Mouse (Mus musculus) embryonic facial prominence, embryonic 13.5 days (tissue): ENCODE measurements around the gene Slc12a5. TPM values are rescaled to one million over a fixed set of nuclear protein-coding genes. Genes with fewer than 3 reads are reported as not detected.

Source experiments
- ATAC-seq: fragments of 200-750 bp; cut with Nextera tagmentation; 2 replicates; pipeline ENCODE4 v1.8.0; 2017; ENCODE audit warnings: low read depth; ENCODE audit not compliant: insufficient number of reproducible peaks, insufficient read depth, low FRiP score, low TSS enrichment
- H3K27ac ChIP-seq: fragments of 300-500 bp; sonication (generic); 2 replicates; pipeline ENCODE4 v1.5.1; 2015; ENCODE audit warnings: moderate library complexity, mild to moderate bottlenecking, inconsistent platforms
- H3K27me3 ChIP-seq: fragments of 300-500 bp; sonication (generic); 2 replicates; pipeline ENCODE4 v1.6.1; 2015; ENCODE audit warnings: mild to moderate bottlenecking, inconsistent platforms
- H3K36me3 ChIP-seq: fragments of 300-500 bp; sonication (generic); 2 replicates; pipeline ENCODE4 v1.6.1; 2015; ENCODE audit warnings: mild to moderate bottlenecking, inconsistent platforms
- H3K4me1 ChIP-seq: fragments of 300-500 bp; sonication (generic); 2 replicates; pipeline ENCODE4 v1.6.1; 2015; ENCODE audit warnings: inconsistent platforms
- H3K4me2 ChIP-seq: fragments of 300-500 bp; sonication (generic); 2 replicates; pipeline ENCODE4 v1.6.1; 2015; ENCODE audit warnings: moderate library complexity, mild to moderate bottlenecking, inconsistent platforms
- H3K4me3 ChIP-seq: fragments of 300-500 bp; sonication (generic); 2 replicates; pipeline ENCODE4 v1.5.1; 2015; ENCODE audit warnings: mild to moderate bottlenecking, inconsistent platforms
- H3K9ac ChIP-seq: fragments of 300-500 bp; sonication (generic); 2 replicates; pipeline ENCODE4 v1.6.1; 2015; ENCODE audit warnings: mild to moderate bottlenecking, inconsistent platforms
- H3K9me3 ChIP-seq: fragments of 300-500 bp; sonication (generic); 2 replicates; pipeline ENCODE4 v1.6.1; 2016; ENCODE audit warnings: inconsistent platforms
- WGBS: fragments of 180-500 bp; shearing (Covaris S2); methylation state at CpG from one replicate; pipeline ENCODE4 v1.1.7; 2015; ENCODE audit warnings: mixed read lengths; 5-methylcytosine and 5-hydroxymethylcytosine counted together
- polyA plus RNA-seq: library from polyadenylated mRNA; unstranded; fragments of >200 nt; fragmentation: Nextera tagmentation; extraction: Ambion mirVana; gene quantifications from 2 replicates; pipeline ENCODE4 v1.2.1, GENCODE M21; 2015

Gene Slc12a5
- polyA plus RNA-seq, 1 experiment from 2014 or later: 2.9 TPM

DNA sequence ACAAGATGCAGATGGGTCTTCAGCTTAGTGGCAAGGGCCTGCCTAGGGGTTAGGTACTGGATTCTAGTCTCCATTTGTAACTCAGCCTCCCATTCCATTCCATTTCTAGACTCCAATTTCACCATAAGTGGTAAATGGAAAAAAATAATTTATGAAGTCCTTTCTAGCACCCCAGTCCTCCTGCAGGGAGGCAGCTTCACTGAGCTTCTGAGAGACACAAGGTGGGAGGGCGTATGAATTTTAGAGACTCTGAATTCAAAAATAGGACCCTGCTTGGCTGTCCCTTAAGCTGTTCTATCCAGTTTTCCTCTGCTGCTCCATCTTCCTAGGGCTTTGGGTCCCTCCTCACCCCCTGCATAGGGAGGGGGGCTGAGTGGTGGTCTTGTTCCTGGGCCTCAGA is 4.4 kb downstream of the Slc12a5 start:
- no peak overlapping the region for H3K9ac ChIP-seq
- H3K27me3 ChIP-seq: peaks cover 65% of the 10 kb centered on the region
- no peak overlapping the region for H3K4me2 ChIP-seq
- peaks cover 27% of the 10 kb centered on the region for H3K4me1 ChIP-seq
- no peaks in the 10 kb centered on the region for H3K9me3 ChIP-seq
- H3K36me3 ChIP-seq: no peaks in the 10 kb centered on the region
- no peak overlapping the region for H3K27ac ChIP-seq
- WGBS: 91% methylated on average over 1 of the region's 1 CpGs
- ATAC-seq: no peak
- no peak overlapping the region for H3K4me3 ChIP-seq

DNA sequence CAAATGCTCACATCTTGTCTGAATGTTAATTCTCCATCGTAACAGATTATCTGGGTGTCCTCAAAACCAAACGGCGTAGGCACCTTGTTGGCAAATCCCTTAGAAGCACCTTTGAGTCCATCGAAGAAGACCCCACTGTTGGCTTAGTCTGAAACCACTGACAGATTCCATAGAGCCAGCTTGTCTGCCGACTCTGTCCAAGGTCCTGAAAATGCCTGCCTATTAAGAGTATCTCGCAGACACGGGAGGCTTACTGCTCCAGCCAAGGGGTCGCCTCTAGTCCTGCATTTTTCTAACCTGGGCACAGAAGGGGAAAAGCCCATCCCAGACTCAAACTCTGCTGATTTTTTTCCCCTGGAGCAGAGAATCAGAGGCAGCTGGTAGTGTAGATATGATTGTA is 5.8 kb downstream of the Slc12a5 start:
- no peak for ATAC-seq
- no peaks in the 10 kb centered on the region for H3K9me3 ChIP-seq
- peaks cover 28% of the 10 kb centered on the region for H3K4me1 ChIP-seq
- H3K36me3 ChIP-seq: no peaks in the 10 kb centered on the region
- H3K9ac ChIP-seq: no peak overlapping the region
- H3K4me2 ChIP-seq: no peak overlapping the region
- no peak overlapping the region for H3K4me3 ChIP-seq
- H3K27ac ChIP-seq: no peak overlapping the region
- 18% methylated on average over 8 of the region's 8 CpGs for WGBS
- peaks cover 73% of the 10 kb centered on the region for H3K27me3 ChIP-seq

- Histone ChIP-seq H3K27me3 (peaks cover 77% of the 10 kb centered on the region), H3K36me3 (no peaks in the 10 kb centered on the region), H3K4me1 (peaks cover 27% of the 10 kb centered on the region), H3K9ac (no peak overlapping the region), H3K4me2 (0 out of 2 replicates have a peak overlapping the region, but pooled peaks have one; percentile 70), H3K27ac (no peak overlapping the region), H3K9me3 (no peaks in the 10 kb centered on the region), H3K4me3 (no peak overlapping the region)
- ATAC-seq: no peak
- 6% methylated on average over 6 of the region's 6 CpGs for WGBS
Observed at GRCm38 (mm10) chr2:164967193-164967592, 6.6 kb downstream of the Slc12a5 start.

- peaks cover 27% of the 10 kb centered on the region for H3K4me1 ChIP-seq
Observed at GRCm38 (mm10) chr2:164967761-164968440, 7.3 kb downstream of the Slc12a5 start.

DNA sequence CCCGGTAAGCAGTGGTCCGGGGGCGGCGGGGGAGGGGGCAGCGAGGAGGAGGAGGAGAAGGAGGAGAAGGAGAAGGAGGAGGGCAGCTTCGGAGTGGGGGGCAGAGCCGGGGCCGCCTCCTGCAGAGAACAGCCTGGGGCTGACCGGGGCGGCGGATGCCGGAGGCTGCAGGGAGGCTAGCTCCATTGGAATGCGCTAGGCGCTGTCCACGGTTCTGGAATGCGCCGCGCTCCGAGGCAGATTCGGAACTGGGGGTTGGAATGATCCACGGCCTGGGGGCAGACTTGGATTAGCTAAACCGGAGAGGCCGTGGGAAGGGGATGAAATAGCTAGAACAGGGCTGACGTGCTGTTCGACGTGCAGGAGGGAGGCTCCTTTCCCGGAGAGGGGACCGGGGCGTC is 7.8 kb downstream of the Slc12a5 start:
- peaks cover 27% of the 10 kb centered on the region for H3K4me1 ChIP-seq
- H3K4me2 ChIP-seq: peak overlapping the region; percentile 70
- H3K27ac ChIP-seq: no peak overlapping the region
- under 1% methylated on average over 29 of the region's 29 CpGs for WGBS
- H3K9ac ChIP-seq: no peak overlapping the region
- H3K4me3 ChIP-seq: peak overlapping the region; percentile 38
- no peaks in the 10 kb centered on the region for H3K36me3 ChIP-seq
- peak; percentile 65 for ATAC-seq
- no peaks in the 10 kb centered on the region for H3K9me3 ChIP-seq
- H3K27me3 ChIP-seq: peaks cover 87% of the 10 kb centered on the region

More at GRCm38 (mm10) chr2:164967761-164968440, 7.3 kb downstream of the Slc12a5 start:
- Histone ChIP-seq H3K27ac (no peak overlapping the region), H3K27me3 (peaks cover 81% of the 10 kb centered on the region), H3K9me3 (no peaks in the 10 kb centered on the region), H3K36me3 (no peaks in the 10 kb centered on the region), H3K9ac (no peak overlapping the region), H3K4me3 (peak overlapping the region; percentile 38), H3K4me2 (peak overlapping the region; percentile 70)
- under 1% methylated on average over 65 of the region's 65 CpGs for WGBS
- no peak for ATAC-seq

DNA sequence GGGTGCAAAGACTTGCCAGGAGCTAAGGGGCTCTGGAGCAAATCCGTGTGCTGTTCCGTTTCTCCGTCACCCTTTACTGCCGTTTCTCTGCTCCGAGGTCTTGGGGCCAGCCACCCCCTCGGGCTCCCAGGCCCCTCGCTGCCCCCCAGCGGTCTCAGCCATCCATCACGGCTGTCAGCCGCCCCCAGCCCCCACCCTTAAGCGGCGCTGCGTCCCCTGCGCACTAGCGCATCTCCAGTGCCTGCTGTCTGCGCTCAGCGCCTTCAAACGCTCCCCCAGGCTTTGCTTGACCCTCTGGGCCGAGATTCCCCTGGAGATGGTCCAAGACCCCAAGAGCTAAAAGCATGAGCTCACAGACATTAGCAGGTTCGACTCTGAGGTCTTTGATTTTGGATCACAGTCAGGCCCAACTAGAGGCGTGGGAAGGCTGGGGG is 8.8 kb downstream of the Slc12a5 start:
- Histone ChIP-seq H3K9ac (no peak overlapping the region), H3K9me3 (no peaks in the 10 kb centered on the region), H3K27ac (no peak overlapping the region), H3K4me2 (no peak overlapping the region), H3K36me3 (no peaks in the 10 kb centered on the region), H3K4me3 (no peak overlapping the region), H3K27me3 (peaks cover 90% of the 10 kb centered on the region), H3K4me1 (peaks cover 27% of the 10 kb centered on the region)
- no peak for ATAC-seq
- WGBS: 1% methylated on average over 21 of the region's 21 CpGs

DNA sequence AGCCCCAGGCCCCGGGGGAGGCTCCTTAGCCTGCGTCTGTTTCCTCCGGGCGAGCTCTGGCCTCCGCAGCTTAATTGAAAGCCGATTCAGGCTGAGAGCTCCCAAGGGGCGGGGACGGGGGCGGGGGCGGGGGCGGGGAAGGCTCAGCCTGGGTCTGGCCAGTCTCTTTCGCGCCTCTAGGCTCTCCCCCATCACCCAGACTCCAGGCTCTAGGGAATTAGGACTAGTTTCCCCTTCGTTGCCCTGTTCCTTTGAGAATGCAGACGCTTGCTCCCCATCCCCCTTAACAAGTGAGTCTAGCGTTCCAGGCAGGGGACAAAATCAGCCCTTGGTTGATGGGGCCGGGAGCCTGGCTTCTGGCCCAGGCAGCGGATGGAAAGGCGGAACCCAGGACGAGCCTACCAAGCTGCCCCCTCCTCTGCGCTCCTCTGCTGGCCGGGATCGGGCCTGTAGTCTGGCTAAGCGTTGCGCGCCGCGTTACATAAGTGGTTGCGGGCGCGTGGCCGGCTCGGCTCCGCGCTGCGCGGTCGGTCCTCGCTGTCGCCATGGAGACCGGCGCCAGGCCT is 10.1 kb downstream of the Slc12a5 start:
- peaks cover 27% of the 10 kb centered on the region for H3K4me1 ChIP-seq
- WGBS: under 1% methylated on average over 42 of the region's 42 CpGs
- peak overlapping the region; percentile 53 for H3K4me2 ChIP-seq
- H3K27me3 ChIP-seq: peaks cover 86% of the 10 kb centered on the region
- peak overlapping the region; percentile 24; the same call in 1 of the 2 replicates for H3K4me3 ChIP-seq
- H3K27ac ChIP-seq: no peak overlapping the region
- no peak for ATAC-seq
- H3K9ac ChIP-seq: peak overlapping the region; percentile 11; the same call in 1 of the 2 replicates
- H3K36me3 ChIP-seq: no peaks in the 10 kb centered on the region
- H3K9me3 ChIP-seq: no peaks in the 10 kb centered on the region

DNA sequence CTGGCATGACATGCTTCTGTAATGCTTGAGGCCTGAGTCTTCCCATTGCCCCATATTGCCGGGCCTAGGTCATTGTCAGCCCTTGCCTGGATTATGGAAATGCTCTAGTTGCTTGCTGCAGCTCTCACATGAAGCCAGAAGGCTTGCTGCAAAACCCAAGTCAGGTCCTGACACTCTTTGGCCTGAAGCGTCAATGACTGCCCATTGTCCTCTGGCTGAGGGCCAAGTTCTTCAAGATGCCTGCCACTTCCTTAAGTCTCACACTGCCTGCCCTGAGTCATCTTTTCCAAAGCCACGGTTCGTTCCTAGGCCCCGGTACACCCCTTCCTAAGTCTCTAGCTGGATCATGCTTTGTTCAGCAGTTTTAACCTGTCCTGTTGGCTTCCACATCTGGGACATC is 12.0 kb downstream of the Slc12a5 start:
- Histone ChIP-seq H3K36me3 (no peaks in the 10 kb centered on the region), H3K9me3 (no peaks in the 10 kb centered on the region), H3K9ac (no peak overlapping the region), H3K4me3 (no peak overlapping the region), H3K27me3 (peaks cover 67% of the 10 kb centered on the region), H3K4me2 (no peak overlapping the region), H3K27ac (no peak overlapping the region), H3K4me1 (peaks cover 26% of the 10 kb centered on the region)
- no peak for ATAC-seq
- 66% methylated on average over 5 of the region's 5 CpGs for WGBS

DNA sequence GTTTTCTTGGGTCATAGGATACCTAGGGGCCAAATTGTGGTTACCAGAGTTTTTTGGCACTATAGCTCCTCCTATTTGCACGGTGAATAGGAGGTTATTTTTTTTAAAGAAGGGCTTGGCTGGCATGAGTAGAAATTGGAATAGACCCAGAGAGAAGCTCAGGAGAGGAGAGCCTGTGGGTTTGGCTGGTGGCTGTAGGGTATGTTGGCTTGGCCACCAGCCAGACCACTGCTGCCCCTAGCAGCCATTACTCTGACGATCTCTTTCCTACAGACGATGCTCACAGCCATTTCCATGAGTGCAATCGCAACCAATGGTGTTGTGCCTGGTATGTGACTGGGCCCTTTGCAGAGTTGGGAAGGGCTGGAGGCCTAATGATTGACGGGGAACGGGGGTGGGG is 15.0 kb downstream of the Slc12a5 start:
- peaks cover 38% of the 10 kb centered on the region for H3K27me3 ChIP-seq
- H3K27ac ChIP-seq: no peak overlapping the region
- ATAC-seq: no peak
- no peak overlapping the region for H3K4me2 ChIP-seq
- H3K9ac ChIP-seq: no peak overlapping the region
- peaks cover 7% of the 10 kb centered on the region for H3K4me1 ChIP-seq
- no peak overlapping the region for H3K4me3 ChIP-seq
- no peaks in the 10 kb centered on the region for H3K9me3 ChIP-seq
- no peaks in the 10 kb centered on the region for H3K36me3 ChIP-seq
- WGBS: 80% methylated on average over 6 of the region's 6 CpGs

DNA sequence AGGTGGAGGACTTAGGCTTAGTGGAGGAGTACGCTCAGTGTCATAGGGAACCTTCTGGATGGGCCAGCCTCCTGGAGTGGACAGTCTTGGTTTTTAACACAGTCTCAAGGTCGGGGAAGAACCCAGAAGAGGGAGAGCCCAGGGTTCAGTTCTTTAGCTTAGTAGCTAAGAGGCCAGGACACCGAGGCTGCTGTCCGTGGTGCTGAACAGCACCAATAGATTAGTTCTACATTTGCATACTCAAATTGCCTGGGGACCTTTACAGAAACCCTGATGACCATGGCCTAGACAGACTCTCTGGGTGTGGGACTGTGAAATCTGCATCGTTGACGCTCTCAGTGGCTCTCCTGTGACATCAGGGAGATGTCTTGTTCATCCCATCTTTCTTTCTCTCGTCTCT is 19.1 kb downstream of the Slc12a5 start:
- Histone ChIP-seq H3K36me3 (no peaks in the 10 kb centered on the region), H3K9me3 (no peaks in the 10 kb centered on the region), H3K4me2 (no peak overlapping the region), H3K27ac (no peak overlapping the region), H3K9ac (no peak overlapping the region), H3K27me3 (0 out of 2 replicates have a peak, but pooled peaks cover 3% of the 10 kb centered on the region), H3K4me1 (no peaks in the 10 kb centered on the region), H3K4me3 (no peak overlapping the region)
- no peak for ATAC-seq
- 13% methylated on average over 7 of the region's 7 CpGs for WGBS

DNA sequence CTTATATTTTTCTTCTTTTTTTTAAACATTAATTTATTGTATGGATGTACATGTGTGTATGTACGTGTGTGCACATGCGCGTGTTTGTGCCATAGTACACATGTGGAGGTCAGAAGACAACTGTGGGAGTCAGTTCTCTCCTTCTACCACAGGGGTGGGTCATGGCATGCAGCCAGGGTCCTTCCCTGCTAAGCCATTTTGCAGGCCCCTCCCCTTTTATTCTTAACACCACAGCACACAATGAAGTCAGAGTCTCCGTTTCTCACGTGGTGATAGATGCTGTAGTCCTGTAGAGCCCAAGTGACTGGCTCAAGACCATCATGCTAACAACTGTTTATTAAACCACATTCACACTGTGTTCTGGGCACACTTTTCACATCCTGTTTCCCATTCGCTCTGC is 25.4 kb downstream of the Slc12a5 start:
- 81% methylated on average over 6 of the region's 6 CpGs for WGBS
- no peaks in the 10 kb centered on the region for H3K4me1 ChIP-seq
- H3K27ac ChIP-seq: no peak overlapping the region
- no peaks in the 10 kb centered on the region for H3K27me3 ChIP-seq
- H3K4me2 ChIP-seq: no peak overlapping the region
- no peak for ATAC-seq
- H3K4me3 ChIP-seq: no peak overlapping the region
- no peaks in the 10 kb centered on the region for H3K36me3 ChIP-seq
- no peaks in the 10 kb centered on the region for H3K9me3 ChIP-seq
- no peak overlapping the region for H3K9ac ChIP-seq

DNA sequence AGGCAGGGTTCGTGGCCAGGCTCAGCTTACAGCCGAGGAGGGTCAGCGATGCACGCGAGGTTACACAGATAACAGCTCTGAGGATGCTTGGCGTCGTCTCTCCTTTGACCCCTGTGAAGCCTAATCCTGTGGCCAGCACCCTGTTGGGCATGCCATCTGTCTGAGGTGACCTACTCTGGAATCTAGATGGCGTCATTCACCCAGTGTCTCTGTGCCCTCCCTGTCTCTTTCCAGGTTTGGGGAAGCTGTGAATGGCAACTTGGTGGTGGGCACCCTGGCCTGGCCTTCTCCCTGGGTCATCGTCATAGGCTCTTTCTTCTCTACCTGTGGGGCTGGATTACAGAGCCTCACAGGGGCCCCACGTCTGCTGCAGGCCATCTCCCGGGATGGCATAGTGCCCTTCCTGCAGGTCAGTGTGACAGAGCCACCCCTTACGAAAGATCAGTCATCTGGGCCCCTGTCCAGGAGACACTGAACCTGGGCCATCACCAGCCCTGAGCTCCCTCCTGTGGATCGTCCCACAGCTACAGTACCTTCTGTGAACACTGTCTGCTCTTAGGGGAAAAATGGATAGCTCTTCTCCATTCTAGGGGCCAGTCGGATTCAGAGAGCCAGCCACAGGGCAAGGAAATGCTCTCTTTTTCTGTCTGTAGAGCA is 25.9 kb downstream of the Slc12a5 start:
- ATAC-seq: no peak
- Histone ChIP-seq H3K9ac (no peak overlapping the region), H3K4me2 (no peak overlapping the region), H3K9me3 (no peaks in the 10 kb centered on the region), H3K4me3 (no peak overlapping the region), H3K27ac (no peak overlapping the region), H3K27me3 (no peaks in the 10 kb centered on the region), H3K36me3 (no peaks in the 10 kb centered on the region), H3K4me1 (no peaks in the 10 kb centered on the region)
- WGBS: 70% methylated on average over 14 of the region's 14 CpGs
